Mouse (Mus musculus): ENCODE results near the gene Anks1. TPM values are rescaled to one million over a fixed set of nuclear protein-coding genes. Genes with fewer than 3 reads are reported as not detected.

Gene Anks1
- polyA plus RNA-seq, 1 experiment from 2014 or later = 12.3 TPM

GRCm38 (mm10) chr17:28112266-28112665, 203.2 kb downstream of the Anks1 start:
- no peaks in the 10 kb centered on the region for H3K9me3 ChIP-seq
- no peak for ATAC-seq (ENCODE audit: insufficient number of reproducible peaks, low FRiP score, low TSS enrichment, low read depth)
- WGBS = 87% methylated on average over 8 of the region's 8 CpGs
- no peak overlapping the region for H3K4me2 ChIP-seq
- no peak overlapping the region for H3K9ac ChIP-seq
- H3K27ac ChIP-seq = no peak overlapping the region
- peaks cover 6% of the 10 kb centered on the region for H3K4me1 ChIP-seq
- no peaks in the 10 kb centered on the region for H3K36me3 ChIP-seq
- no peaks in the 10 kb centered on the region for H3K27me3 ChIP-seq
- no peak overlapping the region for H3K4me3 ChIP-seq

Other genes with a start within 250 kb of the Anks1 start
- gene Spdef, start 180.4 kb upstream of the Anks1 start, polyA plus RNA-seq (2015; fragmentation: Nextera tagmentation; extraction: Ambion mirVana) = 0.12 TPM in 1 of 2 replicates, not detected in the other
- 16.4 and 17.0 TPM in 2 replicates for gene D17Wsu92e, start 88.7 kb upstream of the Anks1 start, polyA plus RNA-seq (2015; fragmentation: Nextera tagmentation; extraction: Ambion mirVana)
- gene Snrpc, start 71.2 kb upstream of the Anks1 start, polyA plus RNA-seq (2015; fragmentation: Nextera tagmentation; extraction: Ambion mirVana) = 270 and 277 TPM in 2 replicates
- gene Uhrf1bp1, start 52.9 kb upstream of the Anks1 start, polyA plus RNA-seq (2015; fragmentation: Nextera tagmentation; extraction: Ambion mirVana) = 4.5 and 5.7 TPM in 2 replicates
- 59.0 and 60.9 TPM in 2 replicates for gene Taf11, start 538 bp downstream of the Anks1 start, polyA plus RNA-seq (2015; fragmentation: Nextera tagmentation; extraction: Ambion mirVana)
- gene Tcp11, start 171.3 kb downstream of the Anks1 start, polyA plus RNA-seq (2015; fragmentation: Nextera tagmentation; extraction: Ambion mirVana) = 1.5 TPM in 2 replicates
- gene Scube3, start 232.8 kb downstream of the Anks1 start, polyA plus RNA-seq (2015; fragmentation: Nextera tagmentation; extraction: Ambion mirVana) = 4.2 and 6.9 TPM in 2 replicates

All from limb, embryonic 15.5 days (tissue).